Mouse (Mus musculus): ENCODE results near the gene Pih1d1. TPM values are rescaled to one million over a fixed set of nuclear protein-coding genes. Genes with fewer than 3 reads are reported as not detected.

The Pih1d1 gene
- total and polyA plus RNA-seq, 3 experiments, result 141 to 148 TPM; not detected in 1

- peak overlapping the region; percentile 66 to 84 for H3K4me3 ChIP-seq (ENCODE audit: control insufficient read depth in 1 of 2, insufficient read depth in 1 of 2, low read depth in 2 of 2, low read length in 2 of 2)
- no peak for DNase-seq (ENCODE audit: low read depth, low spot score)
- peaks cover 0 to 8% of the 10 kb centered on the region in 2 experiments; a peak in 2 of 4 replicates for H3K4me1 ChIP-seq (ENCODE audit: control insufficient read depth in 1 of 2, insufficient read depth in 2 of 2, low read length in 2 of 2)
- H3K36me3 ChIP-seq (ENCODE audit: control insufficient read depth in 1 of 2, insufficient read depth in 2 of 2, low read length in 2 of 2), result peaks cover 11 to 12% of the 10 kb centered on the region in 2 experiments
- no peak for TF ChIP-seq ZMIZ1 (IDR thresholded peaks at IDR 0.05; ENCODE audit: low read depth, low read length)
- TF ChIP-seq MYC (IDR thresholded peaks at IDR 0.05; ENCODE audit: low read depth, low read length), result no peak
- TF ChIP-seq GABPA (IDR thresholded peaks at IDR 0.05; ENCODE audit: low read depth, low read length), result no peak
- no peak for TF ChIP-seq SMC3 (IDR thresholded peaks at IDR 0.05; ENCODE audit: low read depth, low read length)
- no peak for TF ChIP-seq RAD21 (IDR thresholded peaks at IDR 0.05; ENCODE audit: low read depth, low read length)
- no peak for TF ChIP-seq ZNF384 (IDR thresholded peaks at IDR 0.05; ENCODE audit: low read depth, low read length)
- no peak for TF ChIP-seq MYB (IDR thresholded peaks at IDR 0.05; ENCODE audit: low read depth, low read length)
- H3K27ac ChIP-seq (ENCODE audit: control insufficient read depth, low read depth, low read length), result peak overlapping the region; percentile 95
- H3K79me2 ChIP-seq (ENCODE audit: control insufficient read depth, insufficient read depth, low read length, poor library complexity), result peaks cover 45% of the 10 kb centered on the region
- peak overlapping the region; percentile 77 for H3K9ac ChIP-seq (ENCODE audit: control insufficient read depth, low read depth, low read length, poor library complexity, severe bottlenecking)
- no peaks in the 10 kb centered on the region for H3K9me3 ChIP-seq (replicated peaks; ENCODE audit: insufficient read depth, low read length)
- no peaks in the 10 kb centered on the region for H3K27me3 ChIP-seq (ENCODE audit: control insufficient read depth in 1 of 2, insufficient read depth in 2 of 2, low read length in 2 of 2)
These were observed 24.2 kb upstream of the Pih1d1 start for GRCm38 (mm10) chr7:45129776-45130512.

- Histone ChIP-seq H3K4me1 (ENCODE audit: control insufficient read depth in 1 of 2, insufficient read depth in 2 of 2, low read length in 2 of 2) (peaks cover 0 to 16% of the 10 kb centered on the region in 2 experiments; a peak in 3 of 4 replicates), H3K79me2 (ENCODE audit: control insufficient read depth, insufficient read depth, low read length, poor library complexity) (peaks cover 30% of the 10 kb centered on the region), H3K4me3 (ENCODE audit: control insufficient read depth in 1 of 2, insufficient read depth in 1 of 2, low read depth in 2 of 2, low read length in 2 of 2) (no peak overlapping the region), H3K36me3 (ENCODE audit: control insufficient read depth in 1 of 2, insufficient read depth in 2 of 2, low read length in 2 of 2) (peaks cover 3 to 11% of the 10 kb centered on the region in 2 experiments; a peak in 3 of 4 replicates), H3K9me3 (replicated peaks; ENCODE audit: insufficient read depth, low read length) (no peaks in the 10 kb centered on the region), H3K27me3 (ENCODE audit: control insufficient read depth in 1 of 2, insufficient read depth in 2 of 2, low read length in 2 of 2) (no peaks in the 10 kb centered on the region), H3K27ac (ENCODE audit: control insufficient read depth, low read depth, low read length) (no peak overlapping the region), H3K9ac (ENCODE audit: control insufficient read depth, low read depth, low read length, poor library complexity, severe bottlenecking) (no peak overlapping the region)
- TF ChIP-seq SMC3 (IDR thresholded peaks at IDR 0.05; ENCODE audit: low read depth, low read length), result no peak
- no peak for TF ChIP-seq ZKSCAN1 (IDR thresholded peaks at IDR 0.05; ENCODE audit: low read depth, low read length)
- TF ChIP-seq POLR2A (IDR thresholded peaks at IDR 0.05; ENCODE audit: control insufficient read depth in 1 of 2, insufficient read depth in 1 of 2, low read depth in 1 of 2, low read length in 2 of 2, poor library complexity in 1 of 2), result no peak
- TF ChIP-seq GATA1 (IDR thresholded peaks at IDR 0.05; ENCODE audit: low read depth, low read length), result no peak
- TF ChIP-seq NRF1 (IDR thresholded peaks at IDR 0.05; ENCODE audit: insufficient read depth, low read depth, low read length, poor library complexity, severe bottlenecking), result no peak
- no peak for TF ChIP-seq MYC (IDR thresholded peaks at IDR 0.05; ENCODE audit: low read depth, low read length)
- no peak for TF ChIP-seq CTCF (IDR thresholded peaks at IDR 0.05 in 2 of 3, conservative IDR thresholded peaks at IDR 0.05 in 1 of 3; ENCODE audit: control insufficient read depth in 1 of 3, insufficient read depth in 1 of 3, low read depth in 2 of 3, low read length in 3 of 3, poor library complexity in 1 of 3, severe bottlenecking in 1 of 3)
- TF ChIP-seq ZC3H11A (IDR thresholded peaks at IDR 0.05; ENCODE audit: low read depth, low read length), result no peak
- no peak for TF ChIP-seq HCFC1 (IDR thresholded peaks at IDR 0.05; ENCODE audit: low read depth, low read length)
- TF ChIP-seq MAZ (IDR thresholded peaks at IDR 0.05; ENCODE audit: low read depth, low read length), result no peak
- TF ChIP-seq E2F4 (IDR thresholded peaks at IDR 0.05; ENCODE audit: borderline replicate concordance, low read depth, low read length), result no peak
- TF ChIP-seq UBTF (IDR thresholded peaks at IDR 0.05; ENCODE audit: borderline replicate concordance, insufficient read depth, low read depth, low read length), result no peak
- TF ChIP-seq GABPA (IDR thresholded peaks at IDR 0.05; ENCODE audit: low read depth, low read length), result no peak
- no peak for TF ChIP-seq USF2 (IDR thresholded peaks at IDR 0.05; ENCODE audit: borderline replicate concordance in 1 of 2, insufficient read depth in 1 of 2, low read depth in 1 of 2, low read length in 2 of 2)
- no peak for TF ChIP-seq MEF2A (IDR thresholded peaks at IDR 0.05; ENCODE audit: extremely low read depth, insufficient replicate concordance, low read depth, low read length, poor library complexity, severe bottlenecking)
- TF ChIP-seq BHLHE40 (IDR thresholded peaks at IDR 0.05; ENCODE audit: borderline replicate concordance, low read depth, low read length), result no peak
- no peak for TF ChIP-seq MXI1 (IDR thresholded peaks at IDR 0.05; ENCODE audit: low read depth, low read length)
- no peak for TF ChIP-seq MYB (IDR thresholded peaks at IDR 0.05; ENCODE audit: low read depth, low read length)
- TF ChIP-seq TBP (IDR thresholded peaks at IDR 0.05; ENCODE audit: low read depth, low read length), result no peak
- DNase-seq (ENCODE audit: low read depth, low spot score), result no peak
These were observed 22.3 kb upstream of the Pih1d1 start for GRCm38 (mm10) chr7:45131850-45132249.
